Mouse (Mus musculus) liver, embryonic 14.5 days (tissue): ENCODE results near the gene Mettl2. TPM values are rescaled to one million over a fixed set of nuclear protein-coding genes. Genes with fewer than 3 reads are reported as not detected.
"Not testable (repeated sequence)": the region's sequence is repeated elsewhere in the genome, so short reads cannot be mapped to it uniquely, and the experiment has no call there.

Experiments
- ATAC-seq: fragments of 200-750 bp; cut with Nextera tagmentation; 2 replicates; pipeline ENCODE4 v1.8.0; 2017; ENCODE audit warnings: moderate number of reproducible peaks, mild to moderate bottlenecking, moderate library complexity; ENCODE audit not compliant: insufficient read depth
- DNase-seq, 3 experiments: peaks; one replicate each; pipeline ENCODE4 v3.0.0-alpha.2; 2012 to 2013; ENCODE audit warnings: low read depth in 3 of 3, low spot score in 3 of 3
- H3K27ac ChIP-seq: fragments of 300-500 bp; sonication (generic); 2 replicates; pipeline ENCODE4 v1.5.1; 2014; ENCODE audit warnings: moderate library complexity, mild to moderate bottlenecking, control low read depth, inconsistent platforms
- H3K27me3 ChIP-seq: fragments of 300-500 bp; sonication (generic); 2 replicates; pipeline ENCODE4 v1.6.1; 2014; ENCODE audit warnings: mild to moderate bottlenecking, low read length, moderate library complexity; ENCODE audit not compliant: control insufficient read depth, insufficient read depth
- H3K36me3 ChIP-seq: fragments of 300-500 bp; sonication (generic); replicated peaks from 2 replicates; pipeline ENCODE4 v1.6.1; 2014; ENCODE audit warnings: low read depth; ENCODE audit not compliant: control insufficient read depth, insufficient read depth
- H3K4me1 ChIP-seq, 2 experiments: fragments of 200-500 bp in 1 of 2; fragments of 300-500 bp in 1 of 2; sonication (generic) in 1 of 2; replicated peaks; 2 replicates each; pipeline ENCODE4 v1.6.1; 2012 to 2014; ENCODE audit warnings: antibody characterized with exemption in 1 of 2, inconsistent platforms in 1 of 2, low read length in 1 of 2; ENCODE audit not compliant: control insufficient read depth in 2 of 2, insufficient read depth in 2 of 2
- H3K4me2 ChIP-seq: fragments of 300-500 bp; sonication (generic); 2 replicates; pipeline ENCODE4 v1.6.1; 2014; ENCODE audit warnings: low read depth, mild to moderate bottlenecking, control low read depth, moderate library complexity
- H3K4me3 ChIP-seq, 2 experiments: fragments of 200-500 bp in 1 of 2; fragments of 300-500 bp in 1 of 2; sonication (generic) in 1 of 2; 2 replicates each; pipeline ENCODE4 v1.5.1; 2012 to 2014; ENCODE audit warnings: low read depth in 2 of 2, low read length in 2 of 2, mild to moderate bottlenecking in 2 of 2, control low read depth in 1 of 2, inconsistent platforms in 1 of 2, moderate library complexity in 1 of 2; ENCODE audit not compliant: insufficient read depth in 1 of 2
- H3K9ac ChIP-seq: fragments of 300-500 bp; sonication (generic); replicated peaks from 2 replicates; pipeline ENCODE4 v1.6.1; 2014; ENCODE audit warnings: mild to moderate bottlenecking, control low read depth, moderate library complexity
- H3K9me3 ChIP-seq: fragments of 300-500 bp; sonication (generic); 2 replicates; pipeline ENCODE4 v1.6.1; 2016; ENCODE audit warnings: low read length, mixed read lengths; ENCODE audit not compliant: control insufficient read depth
- CTCF ChIP-seq: IDR thresholded peaks from 2 replicates; pipeline ENCODE4 v1.5.1; 2016; ENCODE audit warnings: antibody characterized with exemption, low read depth, control low read depth
- EP300 ChIP-seq: IDR thresholded peaks from 2 replicates; pipeline ENCODE4 v1.6.1; 2016; ENCODE audit warnings: antibody characterized with exemption, low read depth
- WGBS: fragments of 180-500 bp; shearing (Covaris S2); extraction: QIAGEN DNeasy Blood & Tissue Kit; methylation state at CpG from one replicate; pipeline ENCODE4 v1.1.7; 2014; ENCODE audit not compliant: insufficient replicate concordance; 5-methylcytosine and 5-hydroxymethylcytosine counted together
- polyA plus RNA-seq, 2 experiments: library from polyadenylated mRNA; depleted of rRNA in 1 of 2; stranded (reverse) in 1 of 2; unstranded in 1 of 2; fragments of >200 nt; fragmentation: Nextera tagmentation in 1 of 2; extraction: Ambion mirVana in 1 of 2; gene quantifications; 2 replicates each; pipeline versions ENCODE4 v1.2.1 to v1.2.3; 2012 to 2014

Gene Mettl2
- polyA plus RNA-seq, 2 experiments, result 14.6 to 16.6 TPM

DNA sequence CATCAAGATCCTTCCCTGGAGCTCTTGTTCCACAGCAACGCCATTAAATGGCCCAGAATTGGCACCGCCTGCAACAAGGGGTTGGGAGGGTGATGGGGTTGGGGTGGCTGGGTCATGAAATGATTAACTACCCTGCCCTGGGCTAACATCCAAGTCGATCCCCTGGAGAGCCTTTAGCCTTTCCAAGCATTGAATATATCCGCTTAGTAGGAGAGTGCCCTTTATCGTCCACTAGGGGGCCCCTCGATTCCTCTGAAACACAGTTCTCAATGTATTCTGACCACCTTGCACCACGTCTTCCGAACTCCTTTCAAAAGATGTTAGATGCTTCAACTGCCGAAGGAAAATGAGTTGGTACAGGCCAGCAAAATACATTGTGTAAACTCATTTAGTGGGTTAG, 2.2 kb upstream of the Mettl2 start:
- H3K4me2 ChIP-seq, result peak overlapping the region; percentile 20; the same call in 1 of the 2 replicates

DNA sequence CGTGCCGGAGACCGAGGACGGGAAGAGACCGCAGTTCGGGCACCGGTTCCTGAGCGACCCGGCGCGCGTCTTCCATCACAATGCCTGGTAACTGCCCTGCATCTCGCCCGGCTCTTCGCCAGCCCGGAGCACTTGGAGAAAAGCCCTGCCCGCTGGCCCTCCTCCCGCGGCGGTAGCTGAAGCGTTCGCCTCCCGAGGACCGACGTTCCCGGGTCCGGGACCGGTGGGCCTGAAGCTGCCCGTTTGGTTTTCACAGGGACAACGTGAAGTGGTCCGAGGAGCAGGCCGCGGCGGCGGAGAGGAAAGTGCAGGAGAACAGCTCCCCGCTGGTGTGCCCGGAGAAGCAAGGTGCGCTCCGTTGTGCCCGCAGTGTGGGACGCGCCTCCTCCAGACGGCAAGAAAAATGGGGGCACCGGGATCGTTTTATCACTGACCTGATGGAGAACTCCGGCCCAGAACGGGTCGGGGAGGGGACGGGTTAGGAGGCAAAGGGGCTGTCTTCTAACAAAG, 350 bp downstream of the Mettl2 start:
- H3K27me3 ChIP-seq, result no peaks in the 10 kb centered on the region
- H3K4me2 ChIP-seq, result peak overlapping the region; percentile 86
- DNase-seq (no peak), ATAC-seq (peak; percentile 40)
- H3K27ac ChIP-seq, result no peak overlapping the region; the same call in 1 of the 2 replicates
- H3K4me3 ChIP-seq, result peak overlapping the region; percentile 85 to 97
- peaks cover 11 to 15% of the 10 kb centered on the region in 2 experiments for H3K4me1 ChIP-seq
- peak overlapping the region; percentile 68 for H3K9ac ChIP-seq
- H3K9me3 ChIP-seq, result no peaks in the 10 kb centered on the region; the same call in 1 of the 2 replicates
- TF ChIP-seq CTCF, result no peak
- no peak for TF ChIP-seq EP300
- WGBS, result under 1% methylated on average over 49 of the region's 49 CpGs
- peaks cover 9% of the 10 kb centered on the region for H3K36me3 ChIP-seq

More for the DNA sequence above, 2.2 kb upstream of the Mettl2 start:
- H3K4me1 ChIP-seq, result peaks cover 11 to 15% of the 10 kb centered on the region in 2 experiments
- H3K27ac ChIP-seq, result no peak overlapping the region
- TF ChIP-seq CTCF, result peak; percentile 90
- no peak for TF ChIP-seq EP300
- no peaks in the 10 kb centered on the region; the same call in 1 of the 2 replicates for H3K9me3 ChIP-seq
- no peak overlapping the region for H3K9ac ChIP-seq
- 6% methylated on average over 9 of the region's 9 CpGs for WGBS
- no peaks in the 10 kb centered on the region for H3K27me3 ChIP-seq
- ATAC-seq (peak; percentile 32; the same call in 1 of the 2 replicates), DNase-seq (peak; percentile 59 to 73 (median 60))
- no peak overlapping the region for H3K4me3 ChIP-seq
- H3K36me3 ChIP-seq, result peaks cover under 1% of the 10 kb centered on the region; the same call in 1 of the 2 replicates

DNA sequence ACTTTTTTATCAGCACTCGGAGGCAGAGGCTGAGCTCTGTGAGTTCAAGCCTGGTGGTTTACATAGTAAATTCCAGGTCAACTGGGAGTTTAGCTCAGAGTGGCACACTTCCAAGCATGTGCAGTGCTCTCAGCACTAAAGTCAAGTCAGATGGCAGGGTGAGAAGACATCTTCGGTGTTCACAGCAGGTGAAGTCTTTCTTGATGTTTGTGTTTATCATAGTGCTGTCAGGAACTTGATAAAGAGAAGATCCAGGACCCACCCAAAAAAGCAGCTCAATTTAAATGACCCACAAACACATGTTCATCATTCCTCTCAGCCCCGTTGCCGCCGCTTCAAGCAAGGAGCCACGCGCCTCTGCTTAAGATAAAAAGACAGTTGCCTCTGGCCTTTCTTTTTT, 9.5 kb downstream of the Mettl2 start:
- Histone ChIP-seq H3K4me1 (peaks cover 11 to 28% of the 10 kb centered on the region in 2 experiments), H3K4me3 (no peak overlapping the region), H3K27me3 (no peaks in the 10 kb centered on the region), H3K36me3 (peaks cover 60% of the 10 kb centered on the region), H3K27ac (peak overlapping the region; percentile 6), H3K4me2 (no peak overlapping the region), H3K9me3 (no peaks in the 10 kb centered on the region), H3K9ac (no peak overlapping the region)
- DNase-seq (no peak), ATAC-seq (peak; percentile 62)
- WGBS, result 34% methylated on average over 7 of the region's 7 CpGs
- TF ChIP-seq EP300, result 0 out of 2 replicates have a peak, but pooled peaks have one; percentile 33
- TF ChIP-seq CTCF, result no peak

DNA sequence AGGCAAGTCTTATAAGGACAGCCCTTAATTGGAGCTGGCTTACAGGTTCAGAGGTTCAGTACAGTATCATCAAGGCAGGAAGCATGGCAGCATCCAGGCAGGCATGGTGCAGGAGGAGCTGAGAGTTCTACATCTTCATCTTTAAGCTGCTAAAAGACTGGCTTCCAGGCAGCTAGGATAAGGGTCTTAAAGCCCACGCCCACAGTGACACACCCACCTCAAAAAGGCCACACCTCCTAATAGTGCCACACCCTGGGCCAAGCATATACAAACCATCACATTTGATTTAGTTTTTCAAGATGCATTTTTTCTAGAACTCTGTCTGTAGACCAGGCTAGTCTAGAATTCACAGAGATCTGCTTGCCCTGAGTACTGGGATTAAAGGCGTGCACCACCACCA, 11.0 kb downstream of the Mettl2 start:
- not testable (repeated sequence) for H3K4me2 ChIP-seq, H3K9ac ChIP-seq, H3K27ac ChIP-seq, H3K9me3 ChIP-seq, H3K4me3 ChIP-seq, DNase-seq, H3K27me3 ChIP-seq
- ATAC-seq, result peak; percentile 68
- Histone ChIP-seq H3K36me3 (peaks cover 54% of the 10 kb centered on the region), H3K4me1 (peaks cover 11 to 30% of the 10 kb centered on the region in 2 experiments)
- WGBS, result 65% methylated on average over 2 of the region's 2 CpGs

DNA sequence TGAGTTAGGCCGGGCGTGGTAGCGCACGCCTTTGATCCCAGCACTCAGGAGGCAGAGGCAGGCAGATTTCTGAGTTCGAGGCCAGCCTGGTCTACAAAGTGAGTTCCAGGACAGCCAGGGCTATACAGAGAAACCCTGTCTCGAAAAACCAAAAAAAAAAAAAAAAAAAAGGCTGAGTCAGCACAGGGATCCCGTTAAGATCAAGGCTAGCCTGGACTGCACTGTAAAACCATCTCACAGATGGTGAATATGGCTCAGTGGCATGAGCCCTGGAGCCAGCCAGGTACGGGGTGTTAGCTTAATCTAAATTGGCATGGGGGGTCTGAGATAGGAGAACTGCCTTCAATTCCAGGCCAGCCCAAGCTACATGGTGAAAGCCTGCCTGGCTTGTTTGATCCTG, 14.3 kb downstream of the Mettl2 start:
- H3K4me1 ChIP-seq, result peaks cover 36 to 49% of the 10 kb centered on the region in 2 experiments
- H3K36me3 ChIP-seq, result peaks cover 29% of the 10 kb centered on the region

More for the DNA sequence above, 14.3 kb downstream of the Mettl2 start:
- not testable (repeated sequence) for ATAC-seq, DNase-seq, H3K9ac ChIP-seq, H3K9me3 ChIP-seq, H3K4me2 ChIP-seq, H3K27ac ChIP-seq, H3K4me3 ChIP-seq, H3K27me3 ChIP-seq
- 85% methylated on average over 7 of the region's 8 CpGs for WGBS
